Mouse (Mus musculus) heart, adult 18-20 months (tissue): Measurements from ENCODE around the gene Mrps23. TPM values are rescaled to one million over a fixed set of nuclear protein-coding genes. Genes with fewer than 3 reads are reported as not detected.

Source experiments
- DNase-seq, 2 experiments: peaks; one replicate each; pipeline ENCODE4 v3.0.0; 2021 to 2022; ENCODE audit warnings: mixed read lengths in 1 of 2
- long read RNA-seq, 2 experiments: library from polyadenylated mRNA; stranded (forward); transcript quantifications; one replicate each; pipeline ENCODE4 v2.0.0; 2021
- total RNA-seq, 2 experiments: library from RNA; stranded (reverse); gene quantifications; 2 replicates each; pipeline ENCODE4 v1.2.3; 2021

Gene Mrps23
- 100 to 1,000 TPM; 327 to 375 TPM for total RNA-seq
- long read RNA-seq, experiment 1, transcript Mrps23-203 (5 exons, 1,404 nt), result minor isoform, 30 of 233 reads
- long read RNA-seq, experiment 1, transcript Mrps23-201 (5 exons, 1,332 nt), result major isoform, 190 of 233 reads
- long read RNA-seq, experiment 1, partial matches to known transcripts, result 1 of 233 reads
- long read RNA-seq, experiment 1, other reads (novel, unspliced or antisense), result 10 of 233 reads
- long read RNA-seq, experiment 2, transcript Mrps23-201 (5 exons, 1,332 nt), result major isoform, 95 of 137 reads
- long read RNA-seq, experiment 2, transcript Mrps23-203 (5 exons, 1,404 nt), result minor isoform, 18 of 137 reads
- long read RNA-seq, experiment 2, partial matches to known transcripts, result 1 of 137 reads
- long read RNA-seq, experiment 2, other reads (novel, unspliced or antisense), result 19 of 137 reads

GRCm38 (mm10) chr11:88203712-88204532, at the start of gene Mrps23:
Gene Mrps23, plus strand, starts transcription at chr11:88204388.
- peak; percentile 94 to 97 for DNase-seq

- no peak for DNase-seq
Observed at GRCm38 (mm10) chr11:88154500-88154899, 49.7 kb upstream of the Mrps23 start.

DNA sequence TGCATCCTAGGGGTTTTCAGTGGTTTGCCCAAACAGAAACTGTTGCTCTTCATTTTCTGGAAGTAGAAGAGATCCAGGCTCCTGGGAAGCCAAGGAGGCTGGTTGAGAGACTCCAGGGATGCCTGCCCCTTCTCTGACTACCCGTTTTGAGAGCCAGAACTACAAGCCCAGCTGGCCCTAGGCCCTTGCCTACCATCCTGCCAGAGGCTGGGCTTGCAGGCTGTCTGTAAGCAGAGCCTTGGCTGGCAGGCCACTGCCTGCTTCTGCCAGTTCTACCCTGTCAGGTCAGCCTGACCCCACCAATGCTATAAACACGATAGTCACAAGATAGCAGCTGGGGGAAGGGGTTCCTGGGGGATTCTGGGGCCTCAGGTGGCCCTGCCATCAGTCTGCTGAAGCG, 48.7 kb upstream of the Mrps23 start:
- peak; percentile 73 to 82 for DNase-seq

DNA sequence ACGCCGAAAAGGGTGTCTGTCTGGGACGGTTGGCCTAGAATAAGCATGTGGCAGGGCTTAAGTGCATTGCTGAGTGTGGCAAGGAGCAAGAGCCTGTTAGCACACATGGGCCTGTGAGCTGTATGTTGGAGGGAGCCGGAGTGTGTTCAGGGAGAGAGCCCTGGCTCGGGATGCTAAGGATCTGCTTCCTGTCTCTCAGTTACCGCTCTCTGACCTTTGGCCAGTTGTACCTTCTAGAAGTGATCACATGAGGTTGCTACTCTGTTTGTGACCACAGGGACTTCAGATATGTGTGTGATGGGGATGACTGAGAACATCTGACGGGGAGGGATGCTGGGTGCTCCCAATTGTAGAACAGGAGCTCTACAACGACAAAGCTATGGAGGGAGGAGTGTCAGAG, 48.2 kb upstream of the Mrps23 start:
- DNase-seq, result no peak

DNA sequence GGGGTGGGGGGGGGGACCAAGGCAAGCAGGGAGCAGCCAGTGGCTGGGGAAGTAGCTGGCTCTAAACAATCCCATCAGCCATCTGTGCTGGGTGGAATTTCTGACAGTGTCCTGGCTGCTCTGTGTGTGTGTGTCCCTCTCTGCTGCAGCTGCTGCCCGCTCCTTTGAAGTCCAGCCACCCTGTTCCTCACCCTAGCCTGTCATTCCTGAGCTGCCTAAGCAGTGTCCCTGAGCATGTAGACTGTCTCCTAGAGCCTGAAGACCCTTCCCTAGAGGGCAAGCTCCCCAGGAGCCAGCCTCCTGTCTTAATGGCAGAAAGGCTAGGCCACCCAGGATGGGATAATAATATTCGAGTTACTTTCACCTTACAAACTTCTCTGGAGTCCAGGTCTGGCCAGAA, 47.8 kb upstream of the Mrps23 start:
- DNase-seq, result peak in 1 of 2 experiments; percentile 57

- peak; percentile 81 to 88 for DNase-seq
Observed at GRCm38 (mm10) chr11:88158842-88159246, 45.3 kb upstream of the Mrps23 start.

DNA sequence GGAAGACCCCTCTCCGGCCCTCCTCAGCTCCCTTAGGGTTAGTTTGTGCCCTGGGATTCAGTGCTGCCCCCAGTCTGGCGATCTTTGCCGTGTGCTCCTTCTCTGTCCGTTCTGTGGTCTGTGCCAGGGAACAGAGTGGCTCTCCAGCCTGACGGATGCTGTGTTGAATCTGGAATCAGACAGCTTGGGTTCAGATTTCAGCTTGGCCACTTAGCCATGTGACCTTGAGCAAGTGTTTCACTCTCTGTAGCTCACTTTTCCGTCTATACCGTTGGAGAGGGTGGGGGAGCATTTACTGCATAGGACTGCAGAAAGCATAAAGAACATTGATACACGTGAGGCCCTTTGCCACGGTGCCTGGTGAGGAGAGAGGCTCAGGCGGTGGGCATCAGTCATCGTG, 44.8 kb upstream of the Mrps23 start:
- DNase-seq, result peak; percentile 68 to 76

GRCm38 (mm10) chr11:88160316-88160715, 43.9 kb upstream of the Mrps23 start:
- no peak for DNase-seq

GRCm38 (mm10) chr11:88161051-88161581, 43.1 kb upstream of the Mrps23 start:
- peak; percentile 83 to 85 for DNase-seq

GRCm38 (mm10) chr11:88161651-88162362, 42.4 kb upstream of the Mrps23 start:
- DNase-seq, result peak; percentile 95 to 96

- DNase-seq, result no peak
Observed at GRCm38 (mm10) chr11:88162740-88163139, 41.4 kb upstream of the Mrps23 start.

DNA sequence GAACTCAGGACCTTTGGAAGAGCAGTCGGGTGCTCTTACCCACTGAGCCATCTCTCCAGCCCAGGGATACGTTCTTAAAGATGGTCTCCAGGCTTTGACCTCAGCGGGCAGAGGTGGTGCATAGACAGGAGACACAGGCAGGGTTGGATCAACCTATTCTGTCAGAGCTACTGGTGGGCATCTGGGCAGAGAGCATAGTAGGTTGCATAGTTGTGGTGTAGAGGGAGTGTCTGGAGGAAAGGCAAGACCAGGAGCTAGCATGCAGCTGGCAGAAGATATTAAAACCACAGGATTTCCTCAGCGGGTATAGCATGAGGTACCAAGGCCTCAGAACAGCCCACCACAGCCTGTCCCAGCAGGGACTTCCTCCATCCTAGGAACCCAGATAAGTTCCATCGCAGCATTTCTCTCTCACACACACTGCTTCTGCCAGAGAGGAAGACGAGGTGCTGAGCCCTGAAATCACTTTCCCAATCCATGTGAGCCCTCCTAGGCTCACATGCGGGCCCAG, 39.9 kb upstream of the Mrps23 start:
- no peak for DNase-seq

DNA sequence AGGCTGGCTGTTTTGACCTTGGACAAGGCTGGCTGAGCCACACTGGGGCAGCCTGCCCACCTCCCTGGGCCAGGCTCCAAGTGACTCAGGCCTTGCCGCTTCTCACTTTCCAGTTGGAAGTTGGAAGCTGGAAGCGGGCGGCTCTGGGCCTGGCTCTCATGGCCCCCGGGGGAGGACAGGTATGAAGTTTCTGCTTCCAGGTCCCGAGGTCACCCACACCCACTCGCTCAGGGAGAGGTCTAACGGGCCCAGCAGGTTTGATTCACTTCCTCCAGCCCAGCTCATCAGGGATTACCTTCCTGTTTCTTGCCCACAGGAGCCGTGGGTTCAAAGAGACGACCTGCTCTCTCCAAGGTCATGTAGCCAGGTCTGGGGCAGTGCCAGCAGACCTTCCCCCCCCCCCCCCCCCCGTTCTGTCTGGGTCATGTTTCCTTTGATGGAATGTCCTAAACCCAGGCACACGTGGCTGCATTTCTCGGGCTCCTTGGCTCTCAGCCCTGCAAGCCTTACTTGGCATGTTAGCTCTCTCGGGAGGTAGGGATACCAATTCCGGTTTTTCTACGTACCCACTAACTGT, 39.3 kb upstream of the Mrps23 start:
- peak; percentile 87 to 89 for DNase-seq

- peak in 1 of 2 experiments; percentile 64 for DNase-seq
Observed at GRCm38 (mm10) chr11:88165683-88166364, 38.4 kb upstream of the Mrps23 start.

GRCm38 (mm10) chr11:88166471-88166870, 37.7 kb upstream of the Mrps23 start:
- no peak for DNase-seq

DNA sequence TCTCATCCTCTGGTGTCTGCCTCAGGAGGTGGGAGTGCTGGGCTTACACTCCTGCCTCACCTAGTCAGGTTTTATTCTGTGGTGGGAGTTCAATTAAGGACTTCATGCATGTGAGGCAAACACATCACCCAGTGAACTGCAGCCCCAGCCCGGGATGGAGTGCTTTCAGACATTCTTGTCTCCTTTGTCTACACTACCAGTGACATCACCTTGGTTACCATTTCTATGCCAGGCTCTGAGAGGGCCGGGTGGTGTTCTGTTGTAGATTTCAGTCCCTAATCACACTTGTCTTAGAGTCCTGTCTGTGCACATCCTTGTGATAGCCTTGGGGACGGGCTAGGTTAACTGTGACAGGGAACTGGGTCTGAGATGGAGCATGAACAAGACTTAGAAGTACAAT, 35.6 kb upstream of the Mrps23 start:
- no peak for DNase-seq

- no peak for DNase-seq
Observed at GRCm38 (mm10) chr11:88169531-88170040, 34.6 kb upstream of the Mrps23 start.

DNA sequence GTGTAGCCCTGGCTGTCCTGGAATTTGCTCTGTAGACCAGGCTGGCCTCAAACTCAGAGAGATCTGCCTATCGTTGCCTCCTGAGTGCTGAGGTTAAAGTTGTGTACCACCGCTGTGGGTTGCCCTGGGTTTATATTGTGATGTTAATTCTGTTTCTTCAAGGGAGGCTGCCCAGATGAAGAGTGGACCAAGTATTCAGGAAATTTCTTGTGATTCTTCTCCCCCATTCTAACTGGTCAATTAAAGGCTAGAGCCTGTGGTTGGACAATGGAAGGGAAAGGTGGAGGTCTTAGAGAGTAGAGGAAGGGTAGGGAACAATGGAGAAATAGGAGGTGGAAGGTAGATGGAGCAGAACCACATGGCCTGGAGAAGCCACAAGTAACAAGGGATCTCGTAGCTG, 33.6 kb upstream of the Mrps23 start:
- DNase-seq, result no peak

- no peak for DNase-seq
Observed at GRCm38 (mm10) chr11:88171876-88172442, 32.2 kb upstream of the Mrps23 start.

GRCm38 (mm10) chr11:88172601-88173325, 31.4 kb upstream of the Mrps23 start:
- DNase-seq, result peak; percentile 75 to 87
